Mouse (Mus musculus) heart, postnatal 25 days (tissue): Measurements from ENCODE around the gene Il20. TPM values are rescaled to one million over a fixed set of nuclear protein-coding genes. Genes with fewer than 3 reads are reported as not detected.

Experiments used
- DNase-seq: peaks from one replicate; pipeline ENCODE4 v3.0.0; 2022; ENCODE audit warnings: low spot score
- intact Hi-C: fragments of 180-260 bp; cut with DNase I; formaldehyde crosslinking; loops from one replicate; pipeline ENCODE4 v1.15.1; 2025
- total RNA-seq, 2 experiments: library from RNA; stranded (reverse); gene quantifications; 2 replicates each; pipeline ENCODE4 v1.2.3; 2021

Il20 gene
- total RNA-seq, 2 experiments from 2014 or later, result not detected

GRCm38 (mm10) chr1:130875139-130875538 lies 36.1 kb downstream of the Il20 start:
- DNase-seq, result no peak
- intact Hi-C loops, result loop anchor here (5.0 to 10.0 kb wide), 3 partner anchors 277 to 387 kb away; partner anchors contain the start of gene Eif2d

GRCm38 (mm10) chr1:130872912-130873311 lies 38.3 kb downstream of the Il20 start:
- intact Hi-C loops, result loop anchor here (10.0 kb wide), 1 partner anchor 328 kb away; no protein-coding TSS in a partner anchor
- DNase-seq, result no peak

GRCm38 (mm10) chr1:130865541-130866221 lies 45.6 kb downstream of the Il20 start, which contains the start of gene Fcmr:
Gene Fcmr, plus strand, starts transcription at chr1:130865669.
- DNase-seq, result no peak
- intact Hi-C loops, result no loop called here

- intact Hi-C loops, result no loop called here
- DNase-seq, result no peak
These were observed 46.5 kb downstream of the Il20 start for GRCm38 (mm10) chr1:130864741-130865140.

- DNase-seq, result no peak
- intact Hi-C loops, result no loop called here
These were observed 47.0 kb downstream of the Il20 start for GRCm38 (mm10) chr1:130864238-130864637.

- DNase-seq, result no peak
- intact Hi-C loops, result no loop called here
These were observed 53.8 kb downstream of the Il20 start for GRCm38 (mm10) chr1:130857456-130857855.

Other genes starting within 250 kb of the Il20 start
- gene C4bp, start 249.8 kb downstream of the Il20 start, total RNA-seq, result not detected
- gene Gm29427, start 195.7 kb downstream of the Il20 start, total RNA-seq, result under 1 TPM in 1 of 2 experiments, not detected in 1; 0.23 TPM
- gene Yod1, start 194.1 kb downstream of the Il20 start, total RNA-seq, result 1 to 10 TPM; 4.6 to 5.8 TPM
- 10 to 100 TPM; 64.4 to 69.2 TPM for gene Pfkfb2, start 182.2 kb downstream of the Il20 start, total RNA-seq
- gene AA986860, start 179.5 kb downstream of the Il20 start, total RNA-seq, result under 1 TPM; 0.31 to 0.64 TPM
- gene Fcamr, start 110.5 kb downstream of the Il20 start, total RNA-seq, result under 1 TPM; 0.48 to 0.70 TPM
- gene Pigr, start 84.8 kb downstream of the Il20 start, total RNA-seq, result not detected
- 1 to 10 TPM; 1.2 to 2.4 TPM for gene Fcmr, start 45.8 kb downstream of the Il20 start, total RNA-seq
- not detected for gene Il24, start 24.0 kb downstream of the Il20 start, total RNA-seq
- not detected for gene Il19, start 28.7 kb upstream of the Il20 start, total RNA-seq
- not detected for gene Il10, start 108.4 kb upstream of the Il20 start, total RNA-seq
- 100 to 1,000 TPM; 264 to 283 TPM for gene Mapkapk2, start 186.4 kb upstream of the Il20 start, total RNA-seq
- gene Dyrk3, start 226.9 kb upstream of the Il20 start, total RNA-seq, result under 1 TPM; 0.25 to 0.29 TPM
- 10 to 100 TPM; 36.5 to 36.6 TPM for gene Eif2d, start 241.7 kb upstream of the Il20 start, total RNA-seq